Mouse (Mus musculus) hindbrain, embryonic 10.5 days (tissue): ENCODE results near the gene Slc29a1. TPM values are rescaled to one million over a fixed set of nuclear protein-coding genes. Genes with fewer than 3 reads are reported as not detected.

Source experiments
- polyA plus RNA-seq: library from polyadenylated mRNA; unstranded; fragments of >200 nt; fragmentation: Nextera tagmentation; extraction: Ambion mirVana; gene quantifications from 2 replicates; pipeline ENCODE4 v1.2.1, GENCODE M21; 2016

The Slc29a1 gene
- polyA plus RNA-seq, 1 experiment from 2014 or later = 60.4 TPM

Other genes with a start within 250 kb of the Slc29a1 start
- gene Cdc5l, start 165.9 kb downstream of the Slc29a1 start, polyA plus RNA-seq = 54.8 and 65.1 TPM in 2 replicates
- 0.31 and 0.36 TPM in 2 replicates for gene Spats1, start 124.2 kb downstream of the Slc29a1 start, polyA plus RNA-seq
- gene Aars2, start 92.8 kb downstream of the Slc29a1 start, polyA plus RNA-seq = 27.7 and 35.0 TPM in 2 replicates
- 1.7 and 3.8 TPM in 2 replicates for gene Tcte1, start 76.2 kb downstream of the Slc29a1 start, polyA plus RNA-seq
- gene Tmem151b, start 49.9 kb downstream of the Slc29a1 start, polyA plus RNA-seq = 7.2 and 10.6 TPM in 2 replicates
- 8.3 and 9.7 TPM in 2 replicates for gene Nfkbie, start 43.9 kb downstream of the Slc29a1 start, polyA plus RNA-seq
- gene Slc35b2, start 35.7 kb downstream of the Slc29a1 start, polyA plus RNA-seq = 121 TPM in 2 replicates
- gene Hsp90ab1, start 26.3 kb downstream of the Slc29a1 start, polyA plus RNA-seq = 1,585 and 2,006 TPM in 2 replicates
- gene Mymx, start 2.5 kb upstream of the Slc29a1 start, polyA plus RNA-seq = 0.62 TPM in 1 of 2 replicates, not detected in the other
- 0.31 and 1.2 TPM in 2 replicates for gene Capn11, start 59.7 kb upstream of the Slc29a1 start, polyA plus RNA-seq
- gene Mrpl14, start 86.7 kb upstream of the Slc29a1 start, polyA plus RNA-seq = 146 and 150 TPM in 2 replicates
- gene Tmem63b, start 87.3 kb upstream of the Slc29a1 start, polyA plus RNA-seq = 60.5 and 83.5 TPM in 2 replicates
- gene 1600014C23Rik, start 134.2 kb upstream of the Slc29a1 start, polyA plus RNA-seq = 0.58 and 0.67 TPM in 2 replicates